Mouse (Mus musculus): ENCODE measurements around the gene Rad51b.

Rad51b gene

DNA sequence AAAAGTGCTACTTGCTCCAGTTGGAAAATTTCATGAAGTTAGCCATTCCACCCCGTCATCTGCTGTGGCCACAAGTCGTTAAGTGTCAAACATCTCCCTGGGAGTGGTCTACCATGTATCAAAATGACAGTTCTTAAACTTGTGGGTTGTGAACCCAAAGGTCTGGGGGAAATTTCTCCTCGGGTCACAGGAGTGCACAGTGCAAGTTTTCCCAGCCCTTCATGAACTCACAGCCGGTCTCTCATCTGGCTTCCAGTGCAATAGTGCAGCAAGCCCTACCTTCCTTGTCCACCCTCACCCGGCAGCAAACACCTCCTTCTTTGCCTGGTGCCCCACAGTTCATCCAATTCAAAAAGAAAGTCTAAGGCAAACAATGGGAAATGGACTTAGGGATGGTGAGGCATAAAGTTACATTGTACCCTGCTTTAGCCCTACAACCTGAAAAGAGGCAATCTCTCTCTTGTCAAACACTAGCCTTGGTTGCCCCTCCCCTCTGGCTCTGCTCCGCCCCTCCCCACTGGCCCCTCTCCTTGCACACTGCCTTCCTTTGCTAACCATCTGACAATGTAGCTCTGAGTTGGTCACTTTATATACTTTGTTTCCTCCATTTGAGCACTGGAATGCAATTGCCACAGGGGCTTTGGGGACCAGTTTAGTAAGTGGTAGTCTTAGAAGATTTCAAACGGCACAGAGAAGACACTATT is 390.8 kb downstream of the Rad51b start:
- no peak for DNase-seq (ENCODE audit: low spot score)

DNA sequence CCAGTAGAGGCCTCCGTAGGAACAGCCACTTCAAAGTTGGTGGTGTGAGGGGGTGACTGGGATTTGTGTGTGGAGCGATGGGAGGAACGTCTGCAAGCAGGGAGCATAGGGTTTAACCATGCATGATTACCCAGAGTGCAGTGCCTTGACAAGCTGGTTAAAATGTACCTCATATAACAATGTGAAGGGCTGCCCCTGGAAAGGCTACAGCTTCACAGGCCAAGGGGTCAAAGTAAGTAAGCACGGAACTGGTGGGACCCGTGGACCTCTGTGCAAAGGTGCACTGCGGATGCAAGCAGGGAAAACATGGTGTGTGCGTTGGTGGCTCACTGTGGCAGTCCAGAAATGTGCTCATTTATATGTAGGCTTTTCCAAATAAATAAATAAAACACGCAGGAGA is 392.2 kb downstream of the Rad51b start:
- no peak for DNase-seq (ENCODE audit: low spot score)

DNA sequence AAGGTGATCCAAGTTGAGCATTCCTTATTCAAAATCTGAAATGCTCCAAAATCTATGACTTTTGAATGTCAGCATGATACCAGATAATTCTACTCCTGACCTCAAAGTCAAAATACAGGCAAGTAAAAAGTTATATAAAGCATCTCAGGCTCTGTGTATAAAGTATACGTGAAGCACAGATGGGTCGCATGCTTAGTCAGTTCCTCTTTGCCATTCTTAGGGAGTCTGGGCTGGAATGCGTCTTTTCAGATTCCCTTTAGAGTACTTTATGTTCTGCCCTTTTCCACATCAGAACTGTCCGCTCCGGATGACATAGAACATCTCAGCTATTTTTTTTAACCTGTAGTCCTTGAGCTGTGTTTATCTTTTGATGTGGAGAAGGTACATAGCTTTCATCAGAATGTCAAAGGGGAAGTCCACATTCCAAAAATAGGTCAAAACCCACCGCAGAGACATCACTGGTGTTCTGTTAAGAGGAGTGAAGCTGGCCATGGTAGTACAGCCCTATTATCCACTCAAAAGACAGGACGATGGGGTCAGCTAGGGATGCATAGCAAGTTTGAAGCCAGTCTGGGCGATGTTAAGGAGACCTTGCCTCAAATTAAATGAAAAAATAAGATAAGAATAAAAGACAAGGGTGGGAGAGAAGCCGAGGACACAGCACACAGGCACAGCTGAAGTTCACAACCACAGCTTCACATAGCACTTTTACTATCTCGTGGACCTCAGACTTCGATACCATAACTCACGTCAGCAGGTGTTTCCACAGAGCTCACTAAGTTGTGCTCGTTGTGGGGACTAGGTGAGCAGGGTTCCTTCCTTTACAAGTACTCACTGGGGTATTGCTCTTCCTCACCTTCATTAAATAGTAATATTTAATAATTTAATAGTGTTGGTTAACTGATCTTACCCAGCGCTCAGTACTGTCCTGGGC is 395.1 kb downstream of the Rad51b start:
- DNase-seq (ENCODE audit: low spot score) = no peak

DNA sequence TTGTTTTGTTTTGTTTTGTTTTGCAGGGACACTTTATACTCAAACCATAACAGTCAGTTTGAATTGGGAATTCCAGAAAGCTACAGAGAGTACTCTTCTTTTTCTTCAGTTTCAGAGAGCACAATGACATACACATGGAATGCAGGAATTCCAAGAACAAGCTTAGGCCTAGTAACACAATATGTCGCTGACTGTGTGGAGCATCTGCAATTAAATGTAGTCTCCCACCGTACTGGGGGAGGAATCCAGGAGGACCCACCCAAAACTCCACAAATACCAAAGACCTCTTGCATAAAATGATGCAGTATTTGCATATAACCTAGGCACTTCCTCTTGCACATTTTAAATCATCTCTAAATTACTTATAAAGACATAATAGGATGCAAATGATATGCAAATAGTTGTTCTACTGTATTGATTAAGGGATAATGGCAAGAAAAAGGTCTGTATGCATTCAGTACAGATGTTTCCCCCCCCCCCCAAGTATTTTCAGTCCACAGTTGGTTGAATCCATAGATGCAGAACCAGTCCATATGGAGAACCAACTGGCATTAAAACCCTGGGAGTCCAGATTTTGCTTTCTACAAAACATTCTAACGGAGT is 398.9 kb downstream of the Rad51b start:
- DNase-seq (ENCODE audit: low spot score) = no peak

DNA sequence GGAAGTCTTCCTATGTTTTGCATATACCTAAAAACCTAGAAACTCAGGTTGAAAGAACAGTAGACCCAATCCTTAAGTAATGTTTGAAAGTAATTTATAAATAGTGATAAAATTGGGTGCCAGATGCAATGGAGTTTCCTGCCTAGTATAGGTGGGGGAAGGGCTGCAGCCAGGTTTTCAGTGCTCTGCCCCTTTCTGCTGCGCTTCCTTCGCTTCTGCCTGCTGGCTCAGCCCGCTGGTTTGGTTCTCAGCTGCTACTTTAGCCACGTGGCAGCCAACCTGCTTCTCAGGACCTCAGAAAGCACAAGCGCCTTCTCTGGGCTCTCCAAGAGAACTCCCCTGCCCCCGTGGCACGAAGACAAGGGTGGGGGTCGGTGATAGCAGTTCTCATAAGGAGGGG is 406.5 kb downstream of the Rad51b start:
- no peak for DNase-seq (ENCODE audit: low spot score)

DNA sequence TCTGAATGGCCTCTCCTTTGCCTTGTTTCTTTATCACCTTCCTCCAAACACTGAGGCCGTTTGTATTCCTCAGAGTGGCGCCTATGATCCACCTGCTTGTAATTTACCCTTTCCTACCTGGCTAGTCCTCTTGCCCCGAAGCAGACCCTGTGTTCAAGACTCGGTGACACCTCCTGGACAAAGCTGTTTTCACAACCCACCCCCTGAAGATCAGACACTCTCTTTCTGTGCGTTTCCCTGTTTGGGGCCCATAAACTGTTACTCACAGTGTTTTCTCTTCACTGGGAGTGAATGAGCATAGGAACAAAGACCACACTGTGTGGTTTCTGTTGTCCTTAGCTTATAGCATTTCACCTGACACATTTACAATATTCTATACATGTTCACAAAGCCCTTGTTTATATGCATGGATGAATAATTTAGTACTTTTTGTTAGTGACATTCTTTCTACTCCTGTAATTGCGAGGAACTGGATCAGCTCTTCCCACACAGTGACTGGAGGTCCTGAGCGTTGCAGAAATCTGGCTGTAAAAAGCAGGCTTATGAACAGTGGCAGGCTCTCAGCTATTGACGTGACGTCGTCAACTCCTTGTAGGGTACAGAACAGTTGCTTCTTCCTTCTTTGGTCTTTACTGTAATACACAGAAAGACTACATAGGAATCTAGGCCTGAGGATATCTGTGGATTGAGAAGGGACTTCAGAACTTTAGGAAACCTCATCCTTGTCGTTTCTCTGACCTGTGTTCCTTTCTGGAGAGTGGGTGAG is 408.6 kb downstream of the Rad51b start:
- no peak for DNase-seq (ENCODE audit: low spot score)

DNA sequence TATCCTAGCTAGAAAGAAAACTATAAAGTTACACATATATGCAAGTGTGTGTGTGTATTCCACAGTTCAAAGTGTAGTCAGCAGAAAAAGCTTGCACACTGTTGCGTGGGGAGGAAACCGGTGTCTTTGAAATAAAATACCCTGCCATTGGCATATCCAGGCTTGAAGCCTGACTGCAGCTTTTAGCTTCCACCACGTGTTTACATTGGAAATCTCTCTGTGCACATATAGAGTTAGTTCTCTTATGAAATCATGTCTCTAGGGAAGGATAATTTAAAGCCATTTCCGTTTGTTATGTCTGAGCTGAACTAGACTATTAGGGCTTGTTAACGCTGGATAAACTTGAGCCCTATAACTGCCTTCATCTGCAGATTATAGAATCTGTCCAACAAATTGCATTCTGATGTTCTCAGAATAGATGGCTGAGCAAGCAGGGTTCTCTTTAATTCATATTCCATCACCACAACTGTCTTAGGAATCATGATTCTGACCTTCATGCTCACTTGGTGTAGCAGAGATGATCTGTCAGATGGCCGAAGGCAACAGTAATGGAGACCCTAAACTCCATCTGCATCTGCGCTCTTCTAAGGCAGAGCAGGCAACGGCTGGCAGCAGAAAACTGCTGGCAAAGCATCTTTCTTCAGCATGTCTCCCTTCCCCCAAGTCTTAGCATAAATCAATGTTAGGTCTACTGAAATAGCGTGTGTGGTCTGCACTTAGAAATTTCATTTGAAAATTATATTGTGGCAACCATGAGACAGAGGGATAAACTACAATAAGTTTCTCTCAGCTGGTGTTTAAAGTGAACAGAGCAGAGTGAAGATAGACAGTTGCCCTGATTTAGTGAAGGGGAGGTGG is 410.7 kb downstream of the Rad51b start:
- DNase-seq (ENCODE audit: low spot score) = no peak

DNA sequence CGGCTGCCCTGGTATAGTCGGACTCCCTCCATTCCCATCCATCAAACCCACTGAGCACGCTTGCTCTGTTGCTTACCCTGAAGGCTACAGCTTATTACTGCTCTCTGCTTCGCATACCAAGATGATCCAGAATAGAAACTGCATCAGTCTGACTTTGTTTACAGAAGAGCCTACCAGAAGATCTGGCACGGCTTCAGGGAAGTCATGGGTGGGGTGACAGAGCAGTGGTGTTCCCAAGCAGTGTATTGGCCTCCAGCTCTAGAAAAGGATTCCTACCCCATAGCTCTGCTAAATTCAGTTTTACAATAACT is 411.3 kb downstream of the Rad51b start:
- no peak for DNase-seq (ENCODE audit: low spot score)

DNA sequence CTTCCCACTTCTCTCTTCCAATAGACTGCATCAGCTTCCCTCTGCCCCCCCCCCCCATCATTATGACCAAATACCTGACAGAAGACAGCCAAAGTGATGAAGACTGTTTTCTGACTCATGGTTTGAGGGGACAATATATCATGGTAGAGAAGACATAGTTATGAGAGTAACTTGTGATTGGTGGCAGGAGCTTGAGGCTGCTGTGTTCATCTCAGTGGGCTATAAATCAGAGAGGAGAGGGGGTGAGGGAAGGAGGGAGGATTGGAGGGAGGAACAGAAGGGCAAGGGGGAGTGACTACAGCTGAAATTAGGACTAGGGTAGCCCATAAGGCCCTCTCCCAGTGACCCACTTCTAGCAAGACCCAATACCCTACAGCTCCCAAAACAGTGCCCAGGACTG is 416.2 kb downstream of the Rad51b start:
- DNase-seq (ENCODE audit: low spot score) = no peak

DNA sequence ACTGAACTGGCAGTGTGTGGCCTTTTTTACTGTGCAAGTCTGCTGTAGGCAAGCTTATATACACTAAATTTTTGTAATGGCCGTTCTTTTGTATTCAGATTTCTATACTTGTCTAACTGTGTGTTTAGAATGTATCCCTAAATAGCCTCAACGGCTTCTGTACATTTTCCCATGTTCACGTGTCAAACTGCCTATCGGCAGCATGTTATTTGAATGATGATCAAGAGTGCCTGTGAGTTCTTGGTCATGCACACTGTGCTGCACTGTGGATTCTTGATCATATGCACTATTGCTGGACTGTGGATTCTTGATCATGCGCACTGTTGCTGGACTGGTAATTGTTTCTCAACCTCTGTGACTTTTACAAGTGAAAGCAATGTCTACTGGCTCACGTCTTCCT is 417.4 kb downstream of the Rad51b start:
- DNase-seq (ENCODE audit: low spot score) = no peak

DNA sequence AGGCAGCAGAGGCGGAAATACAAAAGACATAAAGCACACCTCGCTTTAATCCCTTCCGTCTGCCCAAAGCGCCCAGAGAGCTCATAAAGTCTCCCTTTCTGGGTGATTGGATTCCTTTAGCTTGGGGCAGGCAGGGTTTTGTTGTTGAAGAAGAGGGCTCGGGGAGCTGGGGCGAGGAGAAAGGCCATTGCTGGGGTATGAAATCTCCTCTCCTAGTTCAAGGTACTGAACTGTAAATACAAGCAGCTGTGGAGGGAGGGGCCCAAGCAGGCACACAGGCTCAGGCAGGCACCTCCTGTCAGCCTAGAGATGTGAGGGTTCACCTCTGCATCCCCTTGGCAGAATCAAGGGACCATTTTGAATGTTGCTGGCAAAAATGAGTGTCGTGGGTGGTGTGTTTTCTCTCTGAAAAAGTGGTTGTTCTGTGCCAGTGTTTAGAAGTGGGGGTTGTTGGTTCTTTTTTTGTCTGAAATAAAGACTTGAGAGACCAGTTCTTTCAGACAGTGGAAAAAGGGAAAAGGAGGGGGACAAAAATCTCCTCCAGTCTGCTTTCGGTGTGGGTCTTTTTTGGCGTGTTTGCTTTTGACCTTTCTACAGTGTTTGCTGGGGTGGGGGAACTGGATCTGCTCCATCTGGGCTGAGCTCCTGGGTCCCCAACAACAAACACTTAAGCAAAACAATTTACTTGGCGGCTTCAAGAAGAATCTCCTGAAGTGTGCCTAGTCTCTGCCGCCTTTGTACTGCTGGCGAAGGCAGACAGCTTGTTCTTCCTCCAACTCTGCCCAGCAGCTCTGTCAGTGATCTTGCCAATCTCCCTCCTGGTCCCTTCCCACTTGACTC is 418.6 kb downstream of the Rad51b start:
- DNase-seq (ENCODE audit: low spot score) = peak; percentile 19

DNA sequence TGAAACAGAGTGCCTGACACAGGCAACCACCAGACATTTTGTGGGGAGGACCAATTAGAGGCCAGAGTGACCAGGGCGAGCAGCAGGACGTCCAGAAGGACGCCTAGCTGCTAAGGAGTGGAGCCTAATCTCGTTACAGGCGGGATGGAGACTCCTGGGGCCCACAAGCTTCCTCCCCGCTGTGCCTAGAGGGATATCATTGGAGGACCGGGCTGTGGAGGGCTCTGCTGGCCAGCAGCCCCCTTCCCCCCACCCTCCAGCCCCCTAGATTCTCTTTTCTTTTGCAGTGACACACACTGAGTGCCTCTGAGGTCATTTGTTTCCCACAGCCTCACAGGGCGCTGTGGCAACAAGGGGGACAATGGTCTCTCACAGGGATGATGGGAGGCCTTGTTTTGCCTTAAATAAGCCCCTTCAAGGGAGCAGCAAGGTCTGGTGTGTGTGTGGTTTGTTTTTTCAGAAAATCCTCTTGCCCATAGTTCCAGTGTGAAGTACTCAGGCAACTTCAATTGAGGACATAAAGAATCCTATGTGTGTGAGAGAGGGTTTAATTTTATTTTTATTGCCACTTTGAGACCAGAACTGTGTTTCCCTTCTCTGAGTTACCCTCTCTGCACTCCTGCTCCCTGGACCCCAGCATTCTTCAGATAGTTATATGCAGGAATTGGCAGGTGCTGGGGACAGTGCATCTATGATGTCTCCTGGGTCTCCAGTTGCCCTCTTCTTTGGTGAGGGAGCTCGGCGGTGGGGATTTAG is 422.2 kb downstream of the Rad51b start:
- DNase-seq (ENCODE audit: low spot score) = no peak

DNA sequence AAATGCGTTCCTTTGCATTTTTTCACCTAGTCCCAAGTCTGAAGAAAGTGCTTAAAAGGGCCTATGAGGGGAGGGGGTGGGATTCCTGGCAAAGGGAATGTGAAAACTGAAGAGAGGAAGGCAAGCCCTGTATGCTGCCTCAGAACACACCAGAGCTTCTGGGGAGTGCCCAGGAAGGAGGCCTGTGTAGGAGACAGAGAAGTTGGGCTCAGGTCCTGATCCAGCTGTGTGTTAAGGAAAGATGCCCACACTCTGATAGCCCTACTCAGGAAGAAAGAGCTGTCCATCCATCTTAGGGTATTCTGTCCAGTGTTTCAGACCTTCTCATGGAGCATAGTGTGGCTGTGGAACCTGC is 422.7 kb downstream of the Rad51b start:
- DNase-seq (ENCODE audit: low spot score) = no peak

DNA sequence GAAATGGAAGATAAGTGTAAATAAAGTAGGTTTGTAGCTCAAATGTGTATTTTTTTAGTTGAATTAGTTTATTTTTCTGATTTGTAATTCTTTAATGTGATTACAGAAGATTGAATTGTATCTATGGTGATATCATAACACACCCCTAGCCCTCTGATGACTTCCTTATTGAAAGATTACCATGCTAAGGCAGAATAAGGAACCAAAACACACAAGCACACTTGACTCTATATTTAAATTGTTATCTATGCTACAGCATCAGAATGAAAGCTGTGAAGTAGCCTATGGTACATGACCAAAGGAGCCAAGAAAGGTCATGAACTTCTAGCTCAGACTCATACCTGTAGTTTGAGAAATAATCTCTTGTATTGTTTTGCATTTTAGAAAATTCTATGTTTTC is 427.8 kb downstream of the Rad51b start:
- no peak for DNase-seq (ENCODE audit: low spot score)

DNA sequence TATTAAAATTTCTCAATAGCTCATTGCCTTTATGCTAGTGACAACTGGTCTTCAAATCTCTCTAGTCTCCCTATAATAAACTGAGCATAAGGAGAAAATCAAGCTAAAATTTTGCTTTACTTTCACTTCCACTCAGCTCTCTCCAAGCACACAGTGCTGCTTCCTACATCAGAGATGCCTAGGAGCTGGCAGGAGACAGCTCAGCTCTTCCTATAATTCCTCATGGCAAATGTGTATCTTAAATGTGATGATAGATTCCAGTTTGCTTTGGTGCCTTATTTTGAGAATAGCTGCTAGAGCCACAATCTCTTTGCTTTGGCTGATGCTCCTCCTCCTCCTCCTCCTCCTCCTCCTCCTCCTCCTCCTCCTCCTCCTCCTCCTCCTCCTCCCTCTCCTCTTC is 428.6 kb downstream of the Rad51b start:
- DNase-seq (ENCODE audit: low spot score) = no peak

DNA sequence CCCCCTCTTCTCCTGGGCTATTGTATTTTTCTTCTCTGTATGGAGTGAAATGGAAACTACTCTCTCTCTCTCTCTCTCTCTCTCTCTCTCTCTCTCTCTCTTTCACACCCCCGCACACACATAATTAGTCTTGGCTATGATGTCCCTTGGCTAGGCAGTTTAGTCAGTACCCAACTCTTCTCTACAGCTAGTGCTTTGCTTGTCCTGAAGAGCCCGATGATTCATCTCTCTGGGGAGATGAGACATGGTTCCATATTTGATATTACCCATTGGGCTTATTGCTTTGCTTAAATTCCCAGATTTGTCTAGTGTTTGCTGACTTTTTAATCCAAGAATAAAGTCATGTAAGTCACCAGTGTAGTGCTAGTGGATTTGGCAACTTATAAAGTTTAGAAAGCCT is 429.0 kb downstream of the Rad51b start:
- DNase-seq (ENCODE audit: low spot score) = no peak

DNA sequence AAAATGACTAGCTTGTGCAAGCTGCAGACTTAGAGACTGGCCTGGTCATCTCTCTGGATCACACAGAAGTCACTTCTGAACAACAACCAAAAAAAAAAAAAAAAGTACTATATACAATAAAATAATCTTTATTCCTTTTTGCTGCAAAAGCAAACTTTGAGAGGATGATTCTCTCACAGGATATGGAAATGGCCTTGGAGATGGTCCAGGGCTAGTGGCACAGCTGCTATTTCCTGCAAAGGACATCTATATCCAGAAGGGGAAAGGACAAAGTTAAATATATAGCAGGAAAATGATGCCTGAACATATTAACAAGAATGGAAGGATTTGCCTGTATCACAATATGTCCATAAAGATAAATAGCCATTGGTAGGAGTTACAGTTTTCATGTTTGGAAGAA is 429.9 kb downstream of the Rad51b start:
- no peak for DNase-seq (ENCODE audit: low spot score)

DNA sequence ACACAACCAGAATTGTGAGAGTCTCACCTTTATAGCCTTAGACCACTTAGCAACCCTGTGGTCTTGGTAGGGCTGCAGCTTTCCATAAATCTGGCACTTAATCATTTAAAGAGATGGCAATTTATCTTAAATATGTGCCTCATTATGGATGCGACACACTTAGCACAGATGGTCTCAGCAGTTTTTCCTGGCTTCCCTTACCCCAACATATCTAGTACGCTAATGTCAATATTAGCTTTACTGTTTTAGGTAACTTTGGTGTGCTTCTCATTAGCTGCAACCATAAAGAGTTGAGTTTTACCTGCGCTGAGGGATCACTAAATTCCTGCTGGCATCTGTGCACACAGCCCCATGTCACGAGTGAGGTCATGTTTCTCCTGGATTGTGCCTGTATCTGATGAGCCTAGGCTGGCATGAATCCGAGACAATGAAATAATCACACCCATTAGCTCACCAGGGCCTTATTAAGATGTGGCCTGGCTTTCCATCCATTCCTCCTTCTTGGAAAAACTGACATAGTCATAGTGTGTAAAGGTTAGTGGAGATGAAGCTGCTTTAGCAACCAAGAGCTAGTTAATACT is 432.9 kb downstream of the Rad51b start:
- no peak for DNase-seq (ENCODE audit: low spot score)

DNA sequence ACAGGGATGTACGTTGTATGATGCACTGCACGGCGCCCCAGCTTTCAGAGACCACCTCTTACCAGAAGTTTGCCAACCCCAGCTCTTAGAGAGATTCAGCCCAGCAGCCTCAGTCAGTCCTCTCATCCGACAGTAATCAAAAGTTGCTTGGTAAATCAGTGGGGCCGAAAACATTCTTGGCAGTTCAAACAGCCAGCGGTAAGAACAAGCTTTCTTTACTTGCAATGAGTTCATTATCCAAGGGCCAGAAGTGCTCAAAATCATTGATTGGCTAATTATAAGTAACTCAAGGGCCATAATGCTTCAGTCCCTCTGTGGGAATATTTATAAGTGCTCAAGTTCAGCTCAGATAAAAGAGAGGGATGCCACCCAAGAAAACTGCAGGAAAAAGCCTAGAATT is 434.8 kb downstream of the Rad51b start:
- no peak for DNase-seq (ENCODE audit: low spot score)
